Mouse (Mus musculus) MEL (cell line): ENCODE data around the gene Gm29609. TPM values are rescaled to one million over a fixed set of nuclear protein-coding genes. Genes with fewer than 3 reads are reported as not detected.
A peak's percentile ranks its signal among the peaks of the same experiment; 100 is the strongest.

Source experiments
- DNase-seq: peaks from one replicate; pipeline ENCODE4 v3.0.0; 2011; ENCODE audit warnings: low read depth, low spot score
- H3K27ac ChIP-seq: 2 replicates; pipeline ENCODE4 v1.5.1; 2012; ENCODE audit warnings: low read depth, mild to moderate bottlenecking, control low read depth, low read length, moderate library complexity; ENCODE audit not compliant: control insufficient read depth
- H3K27me3 ChIP-seq, 2 experiments: fragments of 150-350 bp in 1 of 2; sonication (generic) in 1 of 2; 2 replicates each; pipeline ENCODE4 v1.6.1; 2012; ENCODE audit warnings: low read length in 2 of 2, mild to moderate bottlenecking in 2 of 2, improper control_type of control experiment in 1 of 2, moderate library complexity in 1 of 2; ENCODE audit not compliant: insufficient read depth in 2 of 2, control insufficient read depth in 1 of 2
- H3K36me3 ChIP-seq, 2 experiments: 2 replicates each; pipeline ENCODE4 v1.6.1; 2012 to 2014; ENCODE audit warnings: low read length in 2 of 2, improper control_type of control experiment in 1 of 2, inconsistent platforms in 1 of 2, mild to moderate bottlenecking in 1 of 2; ENCODE audit not compliant: insufficient read depth in 2 of 2, control insufficient read depth in 1 of 2
- H3K4me1 ChIP-seq, 2 experiments: fragments of 150-350 bp in 1 of 2; sonication (generic) in 1 of 2; 2 replicates each; pipeline ENCODE4 v1.6.1; 2012; ENCODE audit warnings: low read length in 2 of 2, improper control_type of control experiment in 1 of 2, mild to moderate bottlenecking in 1 of 2; ENCODE audit not compliant: insufficient read depth in 2 of 2, control insufficient read depth in 1 of 2
- H3K4me3 ChIP-seq, 2 experiments: fragments of 150-350 bp in 1 of 2; sonication (generic) in 1 of 2; 2 replicates each; pipeline ENCODE4 v1.5.1; 2012; ENCODE audit warnings: low read depth in 2 of 2, low read length in 2 of 2, mild to moderate bottlenecking in 2 of 2, moderate library complexity in 2 of 2, control low read depth in 1 of 2, improper control_type of control experiment in 1 of 2; ENCODE audit not compliant: control insufficient read depth in 1 of 2, insufficient read depth in 1 of 2
- H3K79me2 ChIP-seq: 2 replicates; pipeline ENCODE4 v1.6.1; 2012; ENCODE audit warnings: mild to moderate bottlenecking, low read length, moderate library complexity; ENCODE audit not compliant: control insufficient read depth, poor library complexity, insufficient read depth
- H3K9ac ChIP-seq: 2 replicates; pipeline ENCODE4 v1.6.1; 2012; ENCODE audit warnings: low read depth, mild to moderate bottlenecking, control low read depth, low read length, moderate library complexity; ENCODE audit not compliant: control insufficient read depth, poor library complexity, severe bottlenecking
- H3K9me3 ChIP-seq: fragments of 150-350 bp; sonication (generic); replicated peaks from 2 replicates; pipeline ENCODE4 v1.6.1; 2012; ENCODE audit warnings: mild to moderate bottlenecking, low read length, improper control_type of control experiment, moderate library complexity; ENCODE audit not compliant: insufficient read depth
- ELF1 ChIP-seq: IDR thresholded peaks from 2 replicates; pipeline ENCODE4 v1.6.1; 2014; ENCODE audit warnings: low read depth, mild to moderate bottlenecking, inconsistent platforms, low read length, improper control_type of control experiment, moderate library complexity
- GATA1 ChIP-seq: IDR thresholded peaks from 2 replicates; pipeline ENCODE4 v1.6.1; 2011; ENCODE audit warnings: low read depth, low read length, improper control_type of control experiment
- MYB ChIP-seq: IDR thresholded peaks from 2 replicates; pipeline ENCODE4 v1.6.1; 2011; ENCODE audit warnings: mild to moderate bottlenecking, low read depth, low read length, improper control_type of control experiment
- NELFE ChIP-seq: IDR thresholded peaks from 2 replicates; pipeline ENCODE4 v1.6.1; 2011; ENCODE audit warnings: low read depth, low read length, improper control_type of control experiment
- NRF1 ChIP-seq: IDR thresholded peaks from 2 replicates; pipeline ENCODE4 v1.6.1; 2014; ENCODE audit warnings: low read depth, mild to moderate bottlenecking, inconsistent platforms, low read length, improper control_type of control experiment, moderate library complexity; ENCODE audit not compliant: poor library complexity, insufficient read depth, severe bottlenecking
- POLR2A ChIP-seq, 2 experiments: IDR thresholded peaks; 2 replicates each; pipeline ENCODE4 v1.6.1; 2011 to 2012; ENCODE audit warnings: low read length in 2 of 2, mild to moderate bottlenecking in 2 of 2, control low read depth in 1 of 2, improper control_type of control experiment in 1 of 2, low read depth in 1 of 2, moderate library complexity in 1 of 2; ENCODE audit not compliant: control insufficient read depth in 1 of 2, insufficient read depth in 1 of 2, poor library complexity in 1 of 2
- POLR2AphosphoS5 ChIP-seq: IDR thresholded peaks from 2 replicates; pipeline ENCODE4 v1.6.1; 2012; ENCODE audit warnings: low read depth, borderline replicate concordance, mild to moderate bottlenecking, inconsistent platforms, low read length, moderate library complexity, mixed read lengths
- TBP ChIP-seq: IDR thresholded peaks from 2 replicates; pipeline ENCODE4 v1.8.0; 2011; ENCODE audit warnings: low read depth, low read length, improper control_type of control experiment
- USF2 ChIP-seq, 2 experiments: IDR thresholded peaks; 2 replicates each; pipeline ENCODE4 v1.6.1; 2011 to 2012; ENCODE audit warnings: improper control_type of control experiment in 2 of 2, low read length in 2 of 2, borderline replicate concordance in 1 of 2, inconsistent platforms in 1 of 2, low read depth in 1 of 2, mild to moderate bottlenecking in 1 of 2; ENCODE audit not compliant: insufficient read depth in 1 of 2
- ZMIZ1 ChIP-seq: IDR thresholded peaks from 2 replicates; pipeline ENCODE4 v1.6.1; 2012; ENCODE audit warnings: low read depth, mild to moderate bottlenecking, inconsistent platforms, low read length, improper control_type of control experiment, moderate library complexity
- polyA plus RNA-seq, 2 experiments: library from polyadenylated mRNA; stranded (reverse) in 1 of 2; unstranded in 1 of 2; fragments of >175 nt in 1 of 2; fragments of >200 nt in 1 of 2; gene quantifications; 2 replicates each; pipeline versions ENCODE4 v1.2.1 to v1.2.4; 2012; ENCODE audit warnings: low replicate concordance in 2 of 2, low read depth in 1 of 2; ENCODE audit not compliant: insufficient read length in 2 of 2, insufficient read depth in 1 of 2, missing spikeins in 1 of 2
- total RNA-seq: library from RNA; depleted of rRNA; stranded (reverse); fragments of 300-350 nt; gene quantifications from 2 replicates; pipeline ENCODE4 v1.2.3, GENCODE M21; 2012

Gene Gm29609
- total and polyA plus RNA-seq, 3 experiments, result 5.0 to 6.4 TPM; not detected in 1

DNA sequence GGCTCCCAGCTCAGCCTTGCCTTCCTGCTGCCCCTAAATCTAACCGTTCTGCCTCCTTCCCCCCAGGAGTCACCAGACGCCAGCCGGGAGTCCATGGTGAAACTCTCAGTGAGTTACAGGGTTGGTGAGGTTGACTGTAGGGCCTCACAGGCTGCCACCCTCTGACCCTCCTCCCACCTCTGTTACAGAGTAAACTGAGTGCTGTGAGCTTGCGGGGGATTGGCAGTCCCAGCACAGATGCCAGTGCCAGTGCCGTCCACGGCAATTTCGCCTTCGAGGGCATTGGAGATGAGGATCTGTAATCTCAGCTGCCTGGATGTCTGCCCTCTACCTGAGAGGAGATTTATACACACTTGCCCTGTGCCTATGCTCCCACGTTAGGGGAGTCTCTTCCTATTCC is 18.5 kb upstream of the Gm29609 start:
- no peak overlapping the region for H3K9ac ChIP-seq
- no peaks in the 10 kb centered on the region for H3K27me3 ChIP-seq
- peaks cover 4 to 14% of the 10 kb centered on the region in 2 experiments for H3K36me3 ChIP-seq
- no peak overlapping the region for H3K27ac ChIP-seq
- TF ChIP-seq TBP (no peak), POLR2AphosphoS5 (0 out of 2 replicates have a peak, but pooled peaks have one; percentile 27)
- no peak for DNase-seq
- no peak overlapping the region for H3K4me3 ChIP-seq
- no peaks in the 10 kb centered on the region for H3K9me3 ChIP-seq
- no peaks in the 10 kb centered on the region; a peak in 1 of 4 replicates for H3K4me1 ChIP-seq
- peaks cover 22% of the 10 kb centered on the region for H3K79me2 ChIP-seq

DNA sequence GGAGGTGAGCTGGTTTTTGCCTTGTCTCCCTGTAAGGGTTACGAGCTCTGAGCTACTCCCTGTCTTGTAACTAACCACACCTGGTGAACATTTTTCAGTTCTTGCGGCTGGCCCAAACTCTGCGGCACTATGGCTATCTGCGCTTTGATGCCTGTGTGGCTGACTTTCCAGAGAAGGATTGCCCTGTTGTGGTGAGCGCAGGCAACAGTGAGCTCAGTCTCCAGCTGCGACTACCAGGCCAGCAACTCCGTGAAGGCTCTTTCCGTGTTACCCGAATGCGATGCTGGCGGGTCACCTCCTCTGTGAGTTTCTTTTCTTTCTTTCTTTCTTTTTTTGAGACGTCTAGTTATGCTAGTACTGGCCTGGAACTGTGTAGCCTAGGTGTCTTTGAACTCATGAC is 17.4 kb upstream of the Gm29609 start:
- H3K9me3 ChIP-seq, result no peaks in the 10 kb centered on the region
- peaks cover 4 to 14% of the 10 kb centered on the region in 2 experiments for H3K36me3 ChIP-seq
- H3K9ac ChIP-seq, result no peak overlapping the region
- no peak overlapping the region for H3K27ac ChIP-seq
- DNase-seq, result no peak
- peaks cover 29% of the 10 kb centered on the region for H3K79me2 ChIP-seq
- H3K4me1 ChIP-seq, result peaks cover 0 to under 1% of the 10 kb centered on the region in 2 experiments; a peak in 1 of 4 replicates
- TF ChIP-seq ZMIZ1 (peak; percentile 61; the same call in 1 of the 2 replicates), ELF1 (no peak)
- H3K4me3 ChIP-seq, result no peak overlapping the region
- no peaks in the 10 kb centered on the region for H3K27me3 ChIP-seq

DNA sequence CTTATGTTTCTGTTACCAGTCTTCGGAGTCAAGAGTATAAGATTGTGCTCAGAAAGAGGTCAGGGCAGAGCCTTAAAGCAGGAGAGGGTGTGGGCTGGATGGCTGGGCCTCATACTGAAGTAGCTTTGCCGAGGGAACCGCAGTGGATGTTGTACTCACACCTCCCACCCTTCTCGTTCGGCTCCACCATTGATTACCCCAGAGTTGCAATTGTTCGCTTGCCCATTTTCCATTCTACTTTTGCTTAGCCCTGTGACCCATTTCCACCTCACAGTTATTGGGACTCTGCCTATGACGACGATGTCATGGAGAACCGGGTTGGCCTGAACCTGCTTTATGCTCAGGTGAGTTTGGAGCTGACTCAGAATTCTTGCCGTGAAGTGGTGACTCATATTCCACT is 16.5 kb upstream of the Gm29609 start:
- no peak overlapping the region for H3K9ac ChIP-seq
- peaks cover 0 to 9% of the 10 kb centered on the region in 2 experiments; a peak in 1 of 4 replicates for H3K4me1 ChIP-seq
- no peak overlapping the region for H3K4me3 ChIP-seq
- no peaks in the 10 kb centered on the region for H3K9me3 ChIP-seq
- no peak for DNase-seq
- TF ChIP-seq POLR2A (IDR thresholded peaks at IDR 0.05; ENCODE audit: control insufficient read depth in 1 of 2, insufficient read depth in 1 of 2, low read depth in 1 of 2, low read length in 2 of 2, poor library complexity in 1 of 2), result peak in 1 of 2 experiments; percentile 24; a peak in 1 of 4 replicates
- no peak for TF ChIP-seq MYB
- no peaks in the 10 kb centered on the region for H3K27me3 ChIP-seq
- H3K36me3 ChIP-seq, result peaks cover 4 to 21% of the 10 kb centered on the region in 2 experiments
- peaks cover 29% of the 10 kb centered on the region for H3K79me2 ChIP-seq
- H3K27ac ChIP-seq, result no peak overlapping the region

DNA sequence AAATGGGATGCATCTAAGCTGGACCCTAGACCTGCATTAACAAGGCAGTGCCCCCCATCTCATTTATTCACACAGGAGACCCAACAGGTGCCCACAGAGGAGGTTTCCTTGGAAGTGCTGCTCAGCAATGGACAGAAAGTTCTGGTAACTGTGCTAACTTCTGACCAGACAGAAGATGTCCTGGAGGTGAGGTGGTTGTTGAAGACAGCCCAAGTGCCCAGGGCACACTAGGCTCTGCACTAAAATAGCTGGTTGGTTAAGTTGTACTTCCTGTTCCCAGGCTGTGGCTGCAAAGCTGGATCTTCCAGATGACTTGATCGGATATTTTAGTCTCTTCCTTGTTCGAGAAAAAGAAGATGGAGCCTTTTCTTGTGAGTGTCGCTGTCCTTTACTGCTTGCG is 16.0 kb upstream of the Gm29609 start:
- H3K27ac ChIP-seq, result no peak overlapping the region
- TF ChIP-seq USF2 (IDR thresholded peaks at IDR 0.05; ENCODE audit: borderline replicate concordance in 1 of 2, insufficient read depth in 1 of 2, low read depth in 1 of 2, low read length in 2 of 2) (no peak), GATA1 (no peak), NELFE (no peak), ZMIZ1 (no peak), NRF1 (no peak)
- no peak overlapping the region for H3K4me3 ChIP-seq
- no peak for DNase-seq
- H3K9me3 ChIP-seq, result no peaks in the 10 kb centered on the region
- peaks cover 28% of the 10 kb centered on the region for H3K79me2 ChIP-seq
- no peak overlapping the region for H3K9ac ChIP-seq
- H3K27me3 ChIP-seq, result no peaks in the 10 kb centered on the region
- H3K36me3 ChIP-seq, result peaks cover 4 to 18% of the 10 kb centered on the region in 2 experiments
- H3K4me1 ChIP-seq, result peaks cover 0 to 9% of the 10 kb centered on the region in 2 experiments; a peak in 1 of 4 replicates
